Mouse (Mus musculus) heart, postnatal 0 days (tissue): ENCODE measurements around the gene Scube2. TPM values are rescaled to one million over a fixed set of nuclear protein-coding genes. Genes with fewer than 3 reads are reported as not detected.

ENCODE experiments used
- ATAC-seq: fragments of 200-750 bp; cut with Nextera tagmentation; 2 replicates; pipeline ENCODE4 v1.8.0; 2017; ENCODE audit warnings: low read depth, moderate number of reproducible peaks, moderate library complexity; ENCODE audit not compliant: insufficient read depth
- DNase-seq: peaks from one replicate; pipeline ENCODE4 v3.0.0-alpha.2; 2016; ENCODE audit warnings: low spot score
- H3K27ac ChIP-seq: fragments of 300-500 bp; sonication (generic); 2 replicates; pipeline ENCODE4 v1.5.1; 2014; ENCODE audit warnings: low read depth, mild to moderate bottlenecking
- H3K27me3 ChIP-seq: fragments of 300-500 bp; sonication (generic); 2 replicates; pipeline ENCODE4 v1.6.1; 2014; ENCODE audit warnings: low read length, mixed read lengths; ENCODE audit not compliant: control insufficient read depth, insufficient read depth
- H3K36me3 ChIP-seq: fragments of 300-500 bp; sonication (generic); replicated peaks from 2 replicates; pipeline ENCODE4 v1.6.1; 2014; ENCODE audit warnings: low read length, mixed read lengths; ENCODE audit not compliant: control insufficient read depth, insufficient read depth
- H3K4me1 ChIP-seq: fragments of 300-500 bp; sonication (generic); 2 replicates; pipeline ENCODE4 v1.6.1; 2014; ENCODE audit warnings: antibody characterized with exemption; ENCODE audit not compliant: control insufficient read depth, insufficient read depth
- H3K4me2 ChIP-seq: fragments of 300-500 bp; sonication (generic); 2 replicates; pipeline ENCODE4 v1.6.1; 2014; ENCODE audit warnings: low read depth, mild to moderate bottlenecking, low read length, moderate library complexity
- H3K4me3 ChIP-seq: fragments of 300-500 bp; sonication (generic); 2 replicates; pipeline ENCODE4 v1.5.1; 2014; ENCODE audit warnings: low read depth, low read length
- H3K9ac ChIP-seq: fragments of 300-500 bp; sonication (generic); replicated peaks from 2 replicates; pipeline ENCODE4 v1.6.1; 2014; ENCODE audit warnings: low read depth, low read length, mixed read lengths
- H3K9me3 ChIP-seq: fragments of 300-500 bp; sonication (generic); replicated peaks from 2 replicates; pipeline ENCODE4 v1.6.1; 2016; ENCODE audit warnings: low read length; ENCODE audit not compliant: control insufficient read depth
- CTCF ChIP-seq: IDR thresholded peaks from 2 replicates; pipeline ENCODE4 v1.5.1; 2016; ENCODE audit warnings: antibody characterized with exemption, control low read depth, low read depth
- EP300 ChIP-seq: IDR thresholded peaks from 2 replicates; pipeline ENCODE4 v1.6.1; 2016; ENCODE audit warnings: antibody characterized with exemption, low read depth
- WGBS: fragments of 180-500 bp; shearing (Covaris S2); extraction: QIAGEN DNeasy Blood & Tissue Kit; methylation state at CpG from one replicate; pipeline ENCODE4 v1.1.7; 2014; 5-methylcytosine and 5-hydroxymethylcytosine counted together
- polyA plus RNA-seq: library from polyadenylated mRNA; unstranded; fragments of >200 nt; fragmentation: Nextera tagmentation; extraction: Ambion mirVana; gene quantifications from 2 replicates; pipeline ENCODE4 v1.2.1, GENCODE M21; 2015
- total RNA-seq: library from RNA; depleted of rRNA; stranded (reverse); fragments of >200 nt; gene quantifications from 2 replicates; pipeline ENCODE4 v1.2.3, GENCODE M21; 2014; ENCODE audit warnings: low replicate concordance

Gene Scube2
- total and polyA plus RNA-seq, 2 experiments from 2014 or later, result 8.3 to 16.8 TPM

DNA sequence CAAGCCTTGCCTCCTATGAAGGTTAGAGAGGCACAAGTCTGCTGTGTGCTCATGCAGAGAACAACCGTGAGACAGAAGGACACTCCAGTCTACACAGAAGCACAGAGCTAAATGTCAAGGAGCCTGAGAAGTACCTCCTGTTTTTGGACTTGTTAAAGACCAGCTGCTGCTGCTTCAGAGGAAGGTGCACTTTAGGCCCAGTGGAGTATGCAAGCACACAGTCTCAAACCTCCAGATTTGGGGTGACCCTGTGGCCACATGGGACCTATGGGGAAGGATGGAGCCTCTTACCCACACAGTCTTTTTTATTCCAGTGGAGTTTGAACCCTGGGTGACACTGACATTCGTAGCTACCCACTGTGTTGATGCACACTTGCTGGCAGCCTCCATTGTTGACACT, 34.1 kb downstream of the Scube2 start:
- no peaks in the 10 kb centered on the region for H3K27me3 ChIP-seq
- H3K4me2 ChIP-seq, result no peak overlapping the region
- TF ChIP-seq EP300 (no peak), CTCF (no peak)
- no peak overlapping the region for H3K27ac ChIP-seq
- peaks cover 14% of the 10 kb centered on the region for H3K4me1 ChIP-seq
- no peaks in the 10 kb centered on the region for H3K36me3 ChIP-seq
- no peak overlapping the region for H3K9ac ChIP-seq
- ATAC-seq (no peak), DNase-seq (no peak)
- no peak overlapping the region for H3K4me3 ChIP-seq
- H3K9me3 ChIP-seq, result no peaks in the 10 kb centered on the region
- 72% methylated on average over 2 of the region's 2 CpGs for WGBS

DNA sequence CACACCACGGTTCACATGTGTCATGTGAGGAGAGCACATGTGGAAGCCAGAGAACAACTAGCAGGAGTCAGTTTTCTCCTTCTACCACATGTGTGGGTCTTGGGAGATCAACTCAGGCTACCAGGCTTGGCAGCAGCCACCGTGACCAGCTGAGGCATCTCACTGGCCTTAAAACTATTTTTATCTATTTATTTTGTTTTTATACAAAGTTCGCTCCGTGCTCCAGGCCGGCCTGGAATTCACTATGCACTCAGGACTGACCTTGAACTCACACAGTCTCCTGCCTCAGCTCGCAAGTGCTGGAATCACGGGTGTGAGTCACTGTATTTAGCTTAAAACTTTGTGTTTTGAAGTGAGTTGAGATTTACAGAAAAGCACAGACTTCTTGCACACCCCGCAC, 38.6 kb downstream of the Scube2 start:
- Histone ChIP-seq H3K9ac (no peak overlapping the region), H3K9me3 (no peaks in the 10 kb centered on the region), H3K27me3 (no peaks in the 10 kb centered on the region), H3K4me1 (no peaks in the 10 kb centered on the region), H3K36me3 (no peaks in the 10 kb centered on the region; the same call in 1 of the 2 replicates), H3K4me3 (no peak overlapping the region), H3K4me2 (no peak overlapping the region), H3K27ac (no peak overlapping the region)
- no peak for DNase-seq
- WGBS, result 59% methylated on average over 8 of the region's 8 CpGs
- no peak for ATAC-seq
- no peak for TF ChIP-seq CTCF
- no peak for TF ChIP-seq EP300

DNA sequence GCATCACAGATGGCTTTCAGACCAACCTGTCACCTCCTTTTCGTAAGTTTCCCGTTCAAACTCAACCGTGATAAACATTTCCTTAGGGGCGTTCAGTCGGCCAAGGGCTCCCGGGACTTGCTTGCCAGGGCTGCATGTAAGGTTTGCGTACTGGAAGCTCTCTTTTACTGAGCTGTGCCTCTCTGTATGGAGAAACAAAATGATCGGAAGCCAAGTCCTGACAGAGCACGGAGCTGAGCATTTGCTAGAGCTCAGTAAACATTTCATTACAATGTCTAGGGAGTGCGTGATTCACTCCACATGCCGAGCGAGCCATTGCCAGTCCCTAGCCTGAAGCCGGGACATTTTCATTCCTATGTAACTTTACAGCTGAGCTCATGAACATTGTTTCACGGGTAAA, 40.2 kb downstream of the Scube2 start:
- 74% methylated on average over 14 of the region's 14 CpGs for WGBS
- H3K4me2 ChIP-seq, result no peak overlapping the region
- H3K27me3 ChIP-seq, result no peaks in the 10 kb centered on the region
- no peak overlapping the region for H3K9ac ChIP-seq
- no peaks in the 10 kb centered on the region; the same call in 1 of the 2 replicates for H3K36me3 ChIP-seq
- DNase-seq, result no peak
- no peaks in the 10 kb centered on the region for H3K4me1 ChIP-seq
- no peak for TF ChIP-seq CTCF
- TF ChIP-seq EP300, result no peak
- H3K9me3 ChIP-seq, result no peaks in the 10 kb centered on the region
- no peak; the same call in 1 of the 2 replicates for ATAC-seq
- H3K4me3 ChIP-seq, result no peak overlapping the region
- no peak overlapping the region for H3K27ac ChIP-seq

DNA sequence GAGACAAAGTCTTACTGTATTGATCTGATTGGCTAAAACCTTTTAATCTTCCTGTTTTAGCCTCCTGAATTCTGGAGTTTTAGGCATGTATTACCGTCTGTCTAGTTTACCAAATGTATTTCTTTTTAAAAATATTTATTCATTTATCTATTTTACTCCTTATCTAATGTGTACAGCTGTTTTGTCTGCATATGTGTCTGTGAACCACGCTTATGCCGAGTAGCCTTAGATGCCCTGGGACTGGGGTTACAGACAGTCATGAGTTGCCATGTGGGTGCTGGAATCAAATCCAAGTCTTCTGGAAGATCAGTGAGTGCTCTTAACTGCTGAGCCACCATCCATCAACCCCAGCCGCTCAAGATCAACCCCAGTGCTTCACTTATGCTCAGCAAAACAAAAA, 46.9 kb downstream of the Scube2 start:
- Histone ChIP-seq H3K4me3 (no peak overlapping the region), H3K36me3 (no peaks in the 10 kb centered on the region), H3K27ac (no peak overlapping the region), H3K9me3 (no peaks in the 10 kb centered on the region), H3K27me3 (no peaks in the 10 kb centered on the region), H3K4me1 (no peaks in the 10 kb centered on the region), H3K4me2 (no peak overlapping the region), H3K9ac (no peak overlapping the region)
- DNase-seq (no peak), ATAC-seq (no peak)
- TF ChIP-seq CTCF (no peak), EP300 (no peak)
- 72% methylated on average over 4 of the region's 4 CpGs for WGBS

DNA sequence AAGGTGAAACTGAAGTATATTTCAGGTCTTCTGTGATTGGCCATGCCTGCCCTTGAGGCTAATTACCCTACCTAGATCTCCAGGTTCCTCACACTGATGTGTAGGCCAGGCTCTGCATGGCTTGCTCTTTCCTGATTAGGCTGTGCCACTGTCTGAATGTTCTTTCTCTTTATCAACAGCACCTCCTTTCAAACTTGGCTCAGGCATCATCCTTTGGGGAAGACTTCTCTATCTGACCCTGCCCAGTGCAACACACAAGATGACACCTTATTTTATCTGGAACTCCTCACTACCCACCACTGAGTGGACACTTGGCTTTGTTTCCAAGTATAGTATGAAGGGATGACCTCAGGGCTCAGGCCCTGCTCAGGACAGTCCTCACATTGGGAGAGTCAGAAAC, 47.5 kb downstream of the Scube2 start:
- no peak for ATAC-seq
- DNase-seq, result no peak
- no peaks in the 10 kb centered on the region for H3K36me3 ChIP-seq
- H3K4me1 ChIP-seq, result no peaks in the 10 kb centered on the region
- H3K9me3 ChIP-seq, result no peaks in the 10 kb centered on the region
- TF ChIP-seq EP300, result no peak
- TF ChIP-seq CTCF, result no peak
- no peaks in the 10 kb centered on the region for H3K27me3 ChIP-seq
- H3K27ac ChIP-seq, result no peak overlapping the region
- no peak overlapping the region for H3K4me3 ChIP-seq
- no peak overlapping the region for H3K9ac ChIP-seq
- H3K4me2 ChIP-seq, result no peak overlapping the region

DNA sequence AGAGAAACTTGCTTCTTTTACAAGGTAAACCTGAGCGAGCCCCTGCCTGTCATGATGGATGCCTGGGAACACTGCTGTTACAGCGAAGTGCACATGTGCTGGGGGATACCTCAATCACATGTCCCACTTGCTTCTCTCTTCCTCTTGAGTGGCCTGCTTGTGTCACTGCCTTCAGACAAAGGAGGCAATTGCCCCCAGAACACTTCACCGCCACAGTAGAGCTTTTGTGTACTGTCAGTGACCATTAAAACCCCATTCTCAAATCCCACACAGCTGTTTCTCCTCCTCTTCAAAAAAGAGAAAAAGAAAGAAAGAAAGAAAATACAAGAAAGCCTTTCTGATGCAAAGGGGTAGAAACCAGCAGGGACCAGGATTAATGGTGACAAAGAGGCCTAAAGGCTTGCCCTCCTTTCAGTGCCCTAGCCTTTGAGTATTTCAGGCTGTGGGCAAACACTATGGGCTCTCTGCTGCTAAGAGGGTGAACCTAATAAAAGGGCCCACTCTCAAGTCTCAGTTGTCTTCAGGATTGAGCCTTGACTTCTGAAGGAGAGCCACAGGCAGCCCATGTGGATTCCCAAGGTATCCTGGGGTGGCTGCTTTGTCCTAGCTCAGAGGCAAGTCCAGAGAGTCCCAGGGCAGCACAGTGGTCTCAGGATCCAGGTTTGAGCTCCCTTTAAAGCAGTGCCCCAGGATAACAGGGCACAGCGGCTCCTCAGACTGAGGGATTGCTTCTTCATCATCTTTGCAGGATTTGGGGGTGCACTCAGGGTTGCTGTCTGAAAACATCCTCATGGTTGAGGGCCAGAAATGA, 51.9 kb downstream of the Scube2 start:
- TF ChIP-seq EP300, result no peak
- no peak for TF ChIP-seq CTCF
- Histone ChIP-seq H3K4me1 (0 out of 2 replicates have a peak, but pooled peaks cover 3% of the 10 kb centered on the region), H3K27me3 (no peaks in the 10 kb centered on the region), H3K9ac (no peak overlapping the region), H3K4me3 (no peak overlapping the region), H3K4me2 (no peak overlapping the region), H3K36me3 (no peaks in the 10 kb centered on the region), H3K27ac (no peak overlapping the region), H3K9me3 (no peaks in the 10 kb centered on the region)
- DNase-seq (no peak), ATAC-seq (no peak)
- 84% methylated on average over 4 of the region's 4 CpGs for WGBS
